Mouse (Mus musculus) inflammation-experienced regulatory T-cells, adult 6 months (primary cell): Measurements from ENCODE around the gene Aknad1. TPM values are rescaled to one million over a fixed set of nuclear protein-coding genes. Genes with fewer than 3 reads are reported as not detected.

Experiments
- ATAC-seq: one replicate; pipeline ENCODE4 v1.8.0; 2017
- polyA plus RNA-seq, 3 experiments: library from polyadenylated mRNA; unstranded; fragments of 100-300 nt; shearing (Covaris generic); gene quantifications; one replicate each; pipeline ENCODE4 v1.2.1; 2017

Aknad1 gene
- polyA plus RNA-seq: not detected

GRCm38 (mm10) chr3:108739045-108739708 is at the start of gene Aknad1:
TSS of gene Aknad1 (plus strand) at chr3:108739658.
- no peak for ATAC-seq

- ATAC-seq: no peak
Measured at GRCm38 (mm10) chr3:108689979-108690378, 49.5 kb upstream of the Aknad1 start.

GRCm38 (mm10) chr3:108694321-108694720 is 45.1 kb upstream of the Aknad1 start:
- no peak for ATAC-seq

GRCm38 (mm10) chr3:108698662-108699061 is 40.8 kb upstream of the Aknad1 start:
- no peak for ATAC-seq

GRCm38 (mm10) chr3:108699786-108700185 is 39.7 kb upstream of the Aknad1 start:
- ATAC-seq: no peak

- no peak for ATAC-seq
Measured at GRCm38 (mm10) chr3:108701256-108701655, 38.2 kb upstream of the Aknad1 start.

GRCm38 (mm10) chr3:108702789-108703188 is 36.7 kb upstream of the Aknad1 start:
- ATAC-seq: no peak

- no peak for ATAC-seq
Measured at GRCm38 (mm10) chr3:108711296-108711695, 28.2 kb upstream of the Aknad1 start.

GRCm38 (mm10) chr3:108713065-108713675 is 26.3 kb upstream of the Aknad1 start:
- no peak for ATAC-seq

- no peak for ATAC-seq
Measured at GRCm38 (mm10) chr3:108714837-108715236, 24.6 kb upstream of the Aknad1 start.

GRCm38 (mm10) chr3:108717896-108718502 is 21.5 kb upstream of the Aknad1 start:
- ATAC-seq: no peak

- ATAC-seq: no peak
Measured at GRCm38 (mm10) chr3:108719357-108719756, 20.1 kb upstream of the Aknad1 start.

- no peak for ATAC-seq
Measured at GRCm38 (mm10) chr3:108719761-108720160, 19.7 kb upstream of the Aknad1 start.

GRCm38 (mm10) chr3:108721076-108721991 is 18.1 kb upstream of the Aknad1 start:
- peak; percentile 12 for ATAC-seq

- peak; percentile 91 for ATAC-seq
Measured at GRCm38 (mm10) chr3:108722036-108722872, 17.2 kb upstream of the Aknad1 start, which contains the start of gene Gpsm2. TSS of gene Gpsm2 (minus strand) at chr3:108722309.

GRCm38 (mm10) chr3:108726413-108726812 is 13.0 kb upstream of the Aknad1 start:
- no peak for ATAC-seq

- no peak for ATAC-seq
Measured at GRCm38 (mm10) chr3:108727344-108727743, 12.1 kb upstream of the Aknad1 start.

- no peak for ATAC-seq
Measured at GRCm38 (mm10) chr3:108727776-108728175, 11.7 kb upstream of the Aknad1 start.

GRCm38 (mm10) chr3:108730316-108730715 is 9.1 kb upstream of the Aknad1 start:
- ATAC-seq: no peak

- ATAC-seq: peak; percentile 64
Measured at GRCm38 (mm10) chr3:108737761-108738160, 1.7 kb upstream of the Aknad1 start.

- ATAC-seq: no peak
Measured at GRCm38 (mm10) chr3:108744060-108744459, 4.6 kb downstream of the Aknad1 start.

- ATAC-seq: no peak
Measured at GRCm38 (mm10) chr3:108751061-108751460, 11.6 kb downstream of the Aknad1 start.
